Mouse (Mus musculus) adrenal gland, postnatal 14 days (tissue): ENCODE results near the gene Ank2. TPM values are rescaled to one million over a fixed set of nuclear protein-coding genes. Genes with fewer than 3 reads are reported as not detected.

Experiments used
- DNase-seq: peaks from one replicate; pipeline ENCODE4 v3.0.0; 2021; ENCODE audit warnings: mixed read lengths
- total RNA-seq: library from RNA; stranded (reverse); gene quantifications from 2 replicates; pipeline ENCODE4 v1.2.3, GENCODE M21; 2021

Gene Ank2
- total RNA-seq, 1 experiment from 2014 or later, result 71.9 TPM

DNA sequence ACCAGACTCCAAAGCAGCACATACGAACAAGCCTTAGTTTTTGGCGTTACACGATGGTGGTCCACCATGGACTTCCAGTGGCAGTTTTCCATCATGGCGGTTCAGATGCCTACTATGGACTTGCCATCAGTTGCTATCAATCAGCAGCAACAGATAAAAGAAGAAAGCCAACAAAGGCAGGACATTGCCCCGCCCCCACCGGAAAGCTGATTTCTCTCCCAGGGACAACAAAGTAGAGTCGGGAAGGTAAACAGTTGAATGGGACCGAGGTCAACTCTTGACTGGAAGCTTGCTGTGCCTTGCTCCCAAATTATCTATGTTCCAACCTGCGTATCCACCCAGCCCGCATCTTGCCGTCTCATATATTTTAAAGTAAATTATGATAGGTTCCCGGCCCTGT, 328.9 kb downstream of the Ank2 start:
- DNase-seq, result no peak

DNA sequence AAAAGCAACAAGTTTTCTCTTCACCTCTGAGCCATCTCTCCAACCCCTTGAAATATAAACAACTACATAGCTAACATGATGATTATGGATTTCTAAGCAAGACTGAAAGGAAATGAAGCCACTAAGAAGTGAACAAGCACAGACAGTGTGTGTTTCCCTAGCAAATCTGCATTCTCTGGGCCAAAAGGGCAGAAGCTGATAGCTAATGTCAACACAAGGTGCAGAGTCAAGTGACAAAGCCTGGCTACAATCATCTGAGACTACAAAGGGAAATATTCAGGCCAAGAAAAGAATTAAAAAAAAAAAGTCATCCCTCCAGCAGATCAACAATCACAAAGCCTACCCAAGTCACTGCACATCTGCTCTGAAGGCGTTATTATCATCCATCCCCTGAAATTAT, 330.0 kb downstream of the Ank2 start:
- no peak for DNase-seq

DNA sequence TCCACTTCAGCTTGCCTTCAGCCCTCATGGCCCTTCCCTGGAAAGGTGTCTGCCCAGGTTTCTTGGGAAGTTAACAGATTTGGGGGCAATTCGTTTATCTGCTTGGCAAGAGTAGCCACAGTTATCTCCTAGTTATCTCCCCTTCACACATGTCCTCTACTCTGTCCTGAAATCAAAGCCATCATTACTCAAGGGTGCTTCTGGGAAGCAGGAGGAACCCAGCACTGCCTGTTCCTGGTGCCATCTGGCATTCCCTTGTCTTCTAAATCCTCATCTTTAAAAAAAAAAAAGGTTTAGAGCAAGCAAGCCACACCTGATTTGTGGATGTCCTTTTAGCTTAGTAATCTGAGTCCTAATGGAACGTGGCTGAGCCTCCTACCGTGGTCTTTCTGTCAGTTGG, 335.4 kb downstream of the Ank2 start:
- no peak for DNase-seq

DNA sequence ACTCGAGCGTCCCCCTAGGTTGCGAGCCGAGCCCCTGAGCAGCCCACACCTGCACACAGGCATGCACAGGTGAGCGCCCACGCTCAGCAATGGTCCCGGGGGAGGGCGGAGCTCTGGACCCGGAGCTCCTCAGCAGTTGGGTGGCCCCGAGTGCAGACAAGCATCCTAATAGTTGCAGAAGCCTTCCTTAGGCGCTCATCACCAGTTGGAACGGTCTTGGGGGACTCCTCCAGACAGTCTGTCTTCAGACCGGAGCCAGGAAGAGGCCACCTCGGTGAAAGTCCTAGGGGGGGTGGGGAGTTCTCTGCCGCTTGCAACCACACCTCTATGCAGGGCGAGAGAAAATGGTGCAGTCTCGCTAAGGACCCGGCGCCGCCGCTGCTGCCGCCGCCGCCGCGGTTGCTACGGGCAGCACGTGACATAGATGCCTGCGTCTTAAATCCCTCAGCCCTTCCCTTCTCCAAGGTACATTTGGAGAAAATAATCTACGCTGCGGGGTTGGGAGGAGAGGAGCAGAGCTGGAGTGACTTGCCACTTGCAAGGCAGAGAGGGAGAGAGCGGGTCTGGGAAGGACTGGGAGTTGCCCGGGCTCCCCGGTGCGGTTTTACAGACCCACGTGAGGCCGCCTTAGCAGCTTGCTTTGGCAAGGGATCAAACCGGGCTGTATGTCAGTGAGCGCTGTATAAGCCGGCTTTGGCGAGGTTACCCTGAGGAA, 337.0 kb downstream of the Ank2 start:
- peak; percentile 58 for DNase-seq

DNA sequence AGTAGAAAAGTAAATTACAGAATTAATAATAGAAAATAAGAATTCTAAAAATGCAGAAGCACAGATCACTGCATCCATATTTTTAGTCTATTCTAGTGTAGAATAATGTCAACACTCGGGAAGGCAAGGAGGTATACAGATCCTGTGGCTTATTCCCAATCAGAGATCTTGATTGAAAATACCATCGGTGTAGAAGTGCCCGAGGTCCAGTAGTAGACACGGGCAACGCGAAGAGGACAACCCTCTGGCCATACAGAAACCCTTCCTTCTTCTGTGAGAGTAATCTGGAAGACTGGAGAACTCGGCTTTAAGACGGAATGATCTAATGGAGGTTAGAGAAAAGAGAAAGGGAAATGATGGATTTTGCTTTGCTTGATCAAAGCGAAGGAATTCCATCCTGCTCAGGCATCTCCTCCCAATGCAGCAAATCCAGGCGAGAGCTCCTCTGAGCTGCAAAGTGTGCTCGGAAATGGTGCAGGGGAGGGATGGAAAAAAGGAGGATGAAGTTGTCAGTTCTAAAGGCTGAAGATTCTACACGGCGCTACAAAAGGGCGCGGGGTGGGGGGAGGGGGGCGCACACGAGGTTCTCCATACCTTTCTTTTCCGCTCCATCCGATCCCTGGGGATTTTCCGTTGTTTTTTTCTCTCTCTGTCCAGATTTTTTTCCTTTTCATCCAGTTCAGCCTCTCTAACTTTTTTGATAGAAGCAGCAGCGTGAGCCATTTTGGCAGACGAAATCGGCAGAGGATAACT, 337.9 kb downstream of the Ank2 start:
- DNase-seq, result no peak

DNA sequence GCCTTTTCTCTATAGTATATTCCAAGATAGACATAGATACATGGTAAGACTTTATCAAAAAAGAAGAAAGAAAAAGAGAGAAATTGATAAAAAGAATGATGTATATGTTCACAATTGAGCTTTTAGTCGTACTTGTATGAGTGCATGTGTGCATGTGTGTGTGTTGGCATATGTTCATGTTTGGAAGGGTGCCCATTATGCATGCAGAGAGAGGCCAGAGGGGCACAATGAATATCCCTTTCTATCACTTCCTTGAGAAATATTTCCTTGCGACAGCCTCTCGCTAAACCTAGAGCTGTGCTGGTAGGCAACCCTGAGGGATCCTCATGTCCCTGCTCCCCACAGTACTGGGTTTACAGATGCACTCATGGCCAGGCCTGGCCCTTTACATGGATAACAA, 341.4 kb downstream of the Ank2 start:
- no peak for DNase-seq

DNA sequence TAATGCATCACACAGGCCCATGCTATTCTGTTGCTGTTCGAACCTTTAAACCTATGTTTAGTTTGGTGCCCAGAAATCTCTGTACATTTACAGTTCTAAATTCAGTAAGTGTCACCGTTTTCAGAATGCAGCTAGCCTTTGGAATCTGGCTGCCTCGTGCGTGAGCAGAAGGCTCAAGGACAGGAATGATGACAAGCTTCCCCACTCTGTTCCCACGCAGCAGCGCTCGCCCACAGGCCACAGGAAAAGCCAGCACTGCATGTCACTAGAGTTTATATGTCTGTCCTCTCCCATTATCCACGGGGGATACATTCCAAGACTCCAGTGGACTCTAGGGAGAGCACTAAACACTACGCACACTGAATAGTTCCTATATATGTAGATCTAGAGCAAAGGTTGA, 343.1 kb downstream of the Ank2 start:
- DNase-seq, result no peak

DNA sequence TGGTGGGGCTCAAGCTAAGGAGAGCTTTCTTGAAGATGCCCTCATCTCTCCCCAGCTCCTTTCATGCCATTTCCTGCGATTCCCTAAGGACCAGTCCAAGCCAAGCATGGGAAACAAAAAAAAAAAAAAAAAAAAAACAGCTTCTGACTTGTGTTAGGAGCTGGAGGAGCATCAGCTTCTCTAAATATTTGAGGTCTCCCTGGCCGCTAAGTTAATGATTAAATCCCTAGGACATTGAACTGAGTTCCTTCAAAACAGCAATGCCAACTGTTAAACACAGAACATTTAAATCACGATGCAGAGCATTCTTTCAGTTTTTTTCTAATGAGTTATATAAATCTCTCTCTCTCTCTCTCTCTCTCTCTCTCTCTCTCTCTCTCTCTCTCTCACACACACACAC, 345.3 kb downstream of the Ank2 start:
- DNase-seq, result no peak

DNA sequence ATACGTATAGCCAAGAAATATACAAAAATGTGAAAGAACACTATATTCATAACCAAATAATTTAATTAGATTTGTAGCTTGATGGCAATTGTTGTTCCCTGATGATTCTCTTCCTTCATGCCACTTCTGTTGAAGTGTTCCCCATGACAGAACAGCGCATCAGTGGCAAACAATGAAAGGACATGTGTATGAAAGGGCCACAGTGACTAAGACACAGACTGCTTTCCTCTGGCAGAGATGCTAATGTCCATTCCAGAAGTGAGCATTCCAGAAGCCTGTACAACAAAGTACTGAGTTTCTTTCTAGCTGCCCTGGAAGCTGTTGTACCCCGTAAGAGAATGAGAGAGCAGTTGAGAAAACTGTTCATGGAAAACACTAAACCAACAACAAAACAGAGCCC, 345.7 kb downstream of the Ank2 start:
- DNase-seq, result no peak

DNA sequence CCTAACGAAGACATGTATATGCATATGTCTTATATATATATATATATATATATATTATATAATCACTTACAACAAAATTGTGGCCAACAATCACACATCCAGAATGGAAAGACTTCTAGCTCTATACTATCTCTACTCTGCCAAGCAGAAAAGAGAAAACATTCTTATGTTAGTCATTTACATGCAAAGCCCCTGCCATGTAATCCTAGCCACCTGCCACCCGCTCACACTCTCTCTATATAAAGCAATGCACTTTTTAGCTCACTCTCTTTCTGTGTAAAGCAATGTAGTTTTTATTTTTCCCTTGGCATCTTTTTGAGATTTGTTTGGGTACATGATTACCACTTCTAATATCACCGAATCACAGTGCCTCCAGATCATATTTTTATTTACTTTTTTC, 350.5 kb downstream of the Ank2 start:
- no peak for DNase-seq

DNA sequence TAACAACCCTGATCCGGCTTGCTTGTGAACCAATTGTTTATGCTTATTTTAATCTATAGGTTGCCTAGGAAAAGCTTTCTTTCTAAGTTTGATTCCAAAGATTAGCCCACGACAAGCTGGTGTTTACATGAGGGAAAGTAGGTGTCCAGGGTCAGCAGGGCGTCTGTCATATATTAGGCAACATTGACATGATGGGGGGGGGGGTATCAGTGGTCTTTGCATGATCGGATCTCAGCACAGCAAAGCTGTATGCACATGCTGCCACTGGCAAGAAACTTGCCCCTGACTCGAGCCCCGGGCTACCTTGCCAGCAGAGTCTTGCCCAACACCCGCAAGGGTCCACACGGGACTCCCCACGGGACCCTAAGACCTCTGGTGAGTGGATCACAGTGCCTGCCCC, 358.6 kb downstream of the Ank2 start:
- DNase-seq, result no peak

DNA sequence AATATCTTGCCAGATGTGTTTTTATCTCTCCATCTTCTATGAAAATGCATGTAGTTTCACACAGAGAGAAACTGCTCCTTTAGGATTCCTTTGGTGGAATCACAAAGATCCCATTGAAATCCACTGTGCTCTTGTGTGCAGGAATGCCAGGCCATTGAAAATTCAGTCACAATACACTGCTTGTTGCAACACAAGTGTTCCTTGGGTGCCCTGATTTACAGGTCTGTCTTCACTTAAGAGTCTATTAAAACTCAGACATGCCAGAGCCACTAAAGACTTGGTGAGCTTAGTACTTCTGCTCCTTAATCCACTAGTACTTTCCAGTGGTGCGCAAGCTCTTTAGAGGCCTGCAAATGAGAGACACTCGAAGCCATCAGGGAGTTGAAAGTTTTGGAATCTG, 359.5 kb downstream of the Ank2 start:
- no peak for DNase-seq

DNA sequence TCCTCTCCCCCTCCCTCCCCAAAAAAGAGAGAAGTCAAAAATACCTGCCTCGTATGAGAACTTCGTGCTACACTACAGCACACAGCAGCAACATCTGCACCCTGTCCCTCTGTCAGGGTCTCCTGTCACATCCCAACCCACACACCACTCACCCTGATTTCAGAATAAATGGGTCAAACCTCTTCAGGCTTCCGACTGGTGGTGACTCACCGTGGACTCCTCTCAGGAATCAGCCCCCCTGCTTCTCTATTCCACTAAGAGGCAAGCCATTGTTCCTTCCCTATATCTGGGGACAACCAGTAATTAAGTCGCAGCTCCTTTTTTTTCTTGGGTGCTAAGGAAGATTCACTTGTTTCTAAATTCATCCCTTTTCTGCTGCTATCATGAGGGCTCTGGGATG, 361.6 kb downstream of the Ank2 start:
- no peak for DNase-seq

DNA sequence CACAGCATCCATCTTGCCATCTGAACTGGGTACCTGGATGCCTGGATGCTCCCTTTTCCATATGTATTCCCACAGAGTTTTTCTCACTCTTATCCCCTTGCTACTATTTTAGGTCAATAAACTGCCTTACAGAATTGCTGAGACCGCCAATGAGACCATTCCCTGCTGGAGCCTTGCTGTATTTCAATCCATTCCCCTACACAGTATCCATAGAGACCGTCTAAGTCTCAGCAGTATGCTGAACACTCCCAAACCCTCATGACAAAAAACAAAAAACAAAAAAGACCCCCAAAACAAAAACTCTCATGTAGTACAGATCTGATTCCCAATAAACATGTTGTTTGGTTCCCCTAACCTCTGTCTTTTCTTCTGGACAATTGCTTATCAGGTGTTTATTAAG, 365.1 kb downstream of the Ank2 start:
- DNase-seq, result no peak

DNA sequence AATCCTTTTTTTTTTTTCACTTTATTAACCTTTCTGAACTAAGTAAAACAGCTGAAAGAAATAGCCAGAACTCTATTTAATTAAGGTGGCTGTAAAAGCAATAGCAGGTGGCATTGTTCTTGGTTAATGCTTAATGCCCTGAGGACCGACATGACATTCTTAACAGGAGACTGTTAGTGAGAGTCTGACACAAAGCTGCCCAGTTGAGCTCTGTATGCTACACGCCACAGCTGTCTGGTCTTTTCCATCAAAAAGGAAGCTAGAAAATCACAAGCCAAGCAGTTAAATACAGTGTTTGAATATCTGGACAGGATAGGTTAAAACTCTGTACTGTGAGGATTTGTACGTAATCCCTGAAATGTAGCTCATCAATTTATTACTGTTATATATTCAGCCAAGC, 368.1 kb downstream of the Ank2 start:
- no peak for DNase-seq

DNA sequence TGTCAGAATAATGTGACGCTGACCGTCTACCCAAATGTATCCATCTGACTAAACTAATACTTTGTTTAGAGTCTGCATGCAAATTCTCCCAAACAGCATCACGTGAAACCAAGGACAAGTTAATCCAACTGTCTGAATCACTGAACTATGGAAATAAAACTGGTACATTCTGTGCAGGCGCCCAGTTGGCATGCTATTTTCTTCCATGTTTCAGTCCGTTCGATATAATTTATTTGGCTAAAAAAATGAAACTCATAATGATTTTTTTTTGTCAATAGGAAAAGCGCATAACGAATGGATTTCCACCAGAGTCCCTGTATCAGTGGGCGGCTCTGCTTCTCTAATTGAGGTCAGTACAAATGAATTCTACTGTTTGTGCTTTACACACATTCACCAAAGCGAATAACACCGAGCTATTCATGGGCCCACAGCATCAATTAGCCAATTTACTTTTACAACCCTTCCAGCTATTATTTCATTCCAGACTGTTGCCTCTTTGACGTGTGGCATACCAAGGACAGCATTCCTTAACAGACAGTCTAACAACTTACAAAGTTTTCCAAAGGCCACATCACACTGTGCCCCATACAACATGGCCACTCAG, 368.9 kb downstream of the Ank2 start:
- no peak for DNase-seq

DNA sequence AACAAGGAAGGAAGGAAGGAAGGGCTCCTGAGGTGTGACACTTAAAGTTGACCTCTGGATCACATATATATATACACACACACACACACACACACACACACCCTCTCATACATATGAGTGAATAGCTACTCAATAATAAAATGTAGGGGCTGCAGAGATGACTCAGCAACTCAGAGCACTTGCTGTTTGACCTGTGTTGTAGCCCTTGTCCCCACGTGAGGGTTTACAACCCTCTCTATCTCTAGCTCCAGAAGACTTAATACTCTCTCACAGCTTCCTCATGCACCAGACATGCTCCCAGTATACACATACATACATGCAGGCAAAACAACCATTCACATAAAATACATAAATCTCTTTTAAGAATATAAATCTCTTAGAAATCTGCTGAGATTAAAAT, 369.4 kb downstream of the Ank2 start:
- DNase-seq, result no peak

DNA sequence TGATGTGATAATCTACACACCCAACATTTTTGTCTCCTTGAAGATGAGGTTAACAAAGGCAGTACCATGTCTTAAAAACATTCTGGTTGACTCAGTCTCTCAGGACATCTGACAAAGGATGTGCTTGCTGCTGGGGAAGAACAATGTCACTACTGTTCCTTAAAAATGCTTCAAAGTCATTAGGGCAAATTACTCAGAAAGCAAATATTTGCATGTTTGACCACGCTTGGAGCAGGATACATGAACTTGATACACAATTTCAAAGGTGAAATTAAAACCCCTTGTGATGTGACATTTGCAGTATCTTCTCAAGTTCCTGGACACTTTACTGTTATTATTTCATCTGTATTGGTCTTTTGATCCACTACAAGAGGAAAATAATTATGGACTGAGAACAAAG, 371.5 kb downstream of the Ank2 start:
- DNase-seq, result no peak

DNA sequence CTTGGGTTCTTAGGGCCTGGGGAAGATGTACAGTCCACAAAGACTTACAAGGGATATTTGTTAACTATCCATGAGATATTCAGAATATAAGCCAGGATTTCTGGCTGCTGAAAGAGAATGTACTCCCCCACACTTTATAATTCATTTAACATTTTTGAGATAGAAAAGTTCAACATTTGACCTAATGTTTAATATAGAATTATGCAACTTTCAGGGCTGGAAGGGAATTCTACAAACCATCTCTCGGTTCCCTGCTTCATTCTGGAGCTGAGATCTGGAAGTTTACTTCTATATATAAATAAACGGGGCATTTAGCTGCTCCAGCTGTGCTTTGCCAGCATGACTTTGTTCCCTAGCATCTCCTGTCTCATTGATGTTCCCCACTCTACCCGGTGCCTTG, 372.9 kb downstream of the Ank2 start:
- DNase-seq, result no peak

DNA sequence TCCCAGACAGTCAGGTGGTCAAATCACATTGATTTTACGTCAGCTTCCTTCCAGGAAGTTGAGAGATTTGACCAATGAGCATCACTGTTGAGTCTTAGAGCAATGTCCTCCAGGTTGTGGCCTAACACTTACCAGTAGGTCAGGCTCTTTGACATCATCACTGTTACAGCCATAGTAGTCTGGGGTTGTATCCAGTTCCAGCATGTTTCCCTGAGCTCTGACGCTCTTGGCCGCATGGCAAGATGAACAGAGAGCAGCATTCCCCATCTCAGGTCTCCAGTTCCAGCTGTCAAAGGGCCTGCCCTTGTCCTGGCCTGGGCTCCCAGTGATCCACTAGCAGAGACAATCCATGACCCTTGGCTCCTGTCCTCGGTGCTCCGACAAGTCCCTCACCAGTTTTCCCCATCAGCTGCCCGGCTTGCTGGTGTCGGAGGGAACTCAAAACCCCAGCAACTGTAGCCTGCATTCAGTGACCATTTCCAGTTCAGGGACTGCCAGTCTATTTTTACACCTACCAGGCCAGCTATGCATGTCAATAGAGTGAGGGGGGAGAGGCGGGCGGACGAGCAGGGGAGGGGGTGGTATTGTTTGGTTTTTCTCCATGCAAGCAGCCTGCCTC, 374.7 kb downstream of the Ank2 start:
- peak; percentile 11 for DNase-seq

DNA sequence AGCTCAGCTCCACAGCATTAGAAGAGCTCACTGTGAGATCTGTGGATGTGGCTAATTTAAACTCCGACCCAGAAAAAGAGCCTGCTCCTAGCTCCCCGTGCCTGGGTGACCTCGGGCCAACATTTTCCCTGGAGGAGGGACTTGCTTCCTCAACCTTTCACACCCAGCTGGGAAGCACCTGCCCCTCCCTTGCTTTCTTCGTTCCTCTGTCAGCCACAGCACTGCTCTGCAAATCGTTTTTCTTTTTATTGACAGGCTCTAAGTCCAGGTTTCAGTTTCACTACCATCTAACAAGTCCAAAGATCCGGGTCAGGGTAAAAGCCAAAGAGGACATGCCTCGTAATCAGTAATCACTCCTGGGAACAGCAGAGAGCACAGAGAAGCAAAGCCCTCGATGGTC, 375.8 kb downstream of the Ank2 start:
- peak; percentile 66 for DNase-seq

DNA sequence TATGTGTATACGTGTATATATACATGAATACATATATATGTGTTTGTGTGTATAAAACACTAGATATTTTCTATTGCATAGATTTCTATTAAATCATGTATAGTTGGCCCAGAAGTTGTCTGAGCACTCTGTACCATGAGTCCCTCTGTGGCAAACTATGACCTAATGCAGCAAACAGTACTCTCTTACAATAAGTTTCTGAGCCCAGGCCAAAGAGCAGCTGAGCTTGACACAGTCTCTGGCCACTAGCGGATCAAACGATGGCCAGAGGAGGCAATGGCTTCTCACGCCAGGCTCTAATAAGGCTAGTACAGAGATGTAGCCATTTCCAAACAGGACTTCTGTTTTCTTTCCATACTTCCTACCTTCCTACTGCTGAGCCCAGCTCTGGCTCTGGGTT, 380.4 kb downstream of the Ank2 start:
- DNase-seq, result no peak

DNA sequence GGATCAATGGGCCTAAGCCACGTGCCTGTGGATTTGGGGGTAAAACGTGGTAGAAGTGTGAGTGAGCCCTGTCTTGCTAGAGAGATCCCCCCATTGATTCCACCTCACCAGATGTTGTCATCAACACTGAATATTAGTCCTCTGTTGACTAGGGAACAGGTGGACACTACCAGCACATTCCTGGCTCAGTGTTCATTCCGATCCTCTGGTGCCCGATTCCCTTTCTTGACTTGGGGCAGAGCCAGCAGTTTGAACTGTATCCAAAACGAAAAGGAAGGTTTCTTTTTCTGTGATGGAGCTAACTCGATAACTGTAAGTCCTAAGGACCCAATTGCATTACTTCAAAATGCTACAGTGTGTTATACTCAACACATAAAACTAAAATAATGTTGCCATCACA, 382.9 kb downstream of the Ank2 start:
- DNase-seq, result no peak
